Mouse (Mus musculus) monocyte, adult 5-6 weeks (primary cell): ENCODE measurements around the gene Snapc4. TPM values are rescaled to one million over a fixed set of nuclear protein-coding genes. Genes with fewer than 3 reads are reported as not detected.
A peak's percentile ranks its signal among the peaks of the same experiment; 100 is the strongest.

Experiments
- ATAC-seq: fragments of 153-309, 156-312 bp; replicated peaks from 2 replicates; pipeline ENCODE4 v1.8.0; 2017; ENCODE audit warnings: mild to moderate bottlenecking; ENCODE audit not compliant: low TSS enrichment, insufficient number of reproducible peaks, severe bottlenecking, poor library complexity, low FRiP score
- total RNA-seq: library from RNA; stranded (forward); fragments of 200-1000, 200-491, 200-594 nt; gene quantifications from 3 replicates; pipeline ENCODE4 v1.2.3, GENCODE M21; 2017

Gene Snapc4
- 29.6 to 63.7 TPM (median 31.7 TPM) in 3 replicates for total RNA-seq

DNA sequence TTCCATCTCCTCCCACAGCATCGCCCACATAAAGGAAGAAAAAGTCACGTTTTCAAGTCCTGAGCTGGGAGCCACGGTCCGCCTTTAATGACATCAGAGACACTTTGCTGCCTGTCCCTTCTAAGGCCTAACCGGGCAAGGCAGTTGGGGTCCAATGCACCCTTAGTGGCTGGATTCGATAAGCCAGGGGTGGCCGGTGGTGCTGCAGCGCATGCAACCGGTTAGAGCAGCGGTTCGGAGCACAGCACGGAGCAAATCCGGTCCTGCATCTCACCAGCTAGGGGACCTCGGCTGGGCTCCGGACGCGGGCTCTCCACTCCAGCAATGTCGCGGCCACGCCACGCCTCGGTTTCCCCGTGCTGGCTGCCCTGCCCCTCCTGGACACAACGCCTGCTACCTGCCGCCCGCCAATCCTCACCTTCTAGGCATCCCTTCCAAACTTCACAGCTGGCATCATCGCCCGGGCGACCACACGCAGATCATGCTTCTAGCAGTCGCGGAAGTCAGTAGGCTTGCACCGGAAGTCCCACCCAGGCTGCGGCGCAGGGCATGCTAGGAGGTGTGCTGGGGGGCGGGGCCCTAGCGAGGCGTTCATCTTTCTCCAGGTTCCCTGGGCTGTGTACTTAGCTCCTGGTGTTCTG lies at the start of gene Snapc4:
TSS of gene Snapc4 (minus strand) at position 523 of the 641 bp plus-strand sequence.
- ATAC-seq, result peak; percentile 91

DNA sequence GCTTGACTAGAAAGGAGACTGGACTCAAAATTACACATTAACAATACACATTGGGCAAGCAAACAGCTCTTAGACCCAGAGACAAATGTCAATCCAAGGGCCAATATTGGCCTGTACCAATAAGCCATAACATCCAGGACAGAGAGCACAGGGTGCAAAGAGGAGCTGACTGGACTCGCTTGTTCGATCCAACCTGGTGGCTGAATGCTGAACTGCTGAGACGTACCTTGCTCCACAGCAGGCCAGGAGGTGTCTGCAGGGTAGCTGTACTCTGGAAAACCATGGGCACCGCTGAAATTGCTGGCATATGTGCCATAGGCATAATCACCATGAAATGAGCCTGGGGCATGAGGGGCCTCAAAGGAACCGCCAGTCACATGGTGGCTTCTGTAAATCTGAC lies 49.4 kb upstream of the Snapc4 start:
- no peak for ATAC-seq

- ATAC-seq, result no peak
Measured at GRCm38 (mm10) chr2:26424541-26424940, 44.1 kb upstream of the Snapc4 start.

GRCm38 (mm10) chr2:26423086-26423485 lies 42.6 kb upstream of the Snapc4 start:
- no peak for ATAC-seq

DNA sequence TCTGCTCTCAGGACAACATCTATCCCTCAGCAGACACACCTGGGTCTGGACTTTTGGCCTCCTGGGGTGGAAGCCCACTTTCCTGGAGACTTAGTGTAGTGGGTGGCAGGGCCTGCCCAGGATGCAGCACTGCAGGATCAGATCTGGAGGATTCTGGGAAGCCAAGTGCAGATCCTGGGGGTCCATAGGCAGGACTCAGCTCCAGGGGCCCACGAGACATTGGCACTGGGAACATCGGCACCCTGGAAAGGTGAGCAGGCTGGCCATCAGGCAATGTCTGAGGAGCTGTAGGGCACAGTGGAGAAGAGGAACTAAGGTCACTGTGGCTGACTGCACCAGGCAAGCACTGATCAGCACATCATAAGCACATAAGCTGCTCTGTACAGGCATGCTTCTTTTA lies 41.5 kb upstream of the Snapc4 start:
- no peak for ATAC-seq

DNA sequence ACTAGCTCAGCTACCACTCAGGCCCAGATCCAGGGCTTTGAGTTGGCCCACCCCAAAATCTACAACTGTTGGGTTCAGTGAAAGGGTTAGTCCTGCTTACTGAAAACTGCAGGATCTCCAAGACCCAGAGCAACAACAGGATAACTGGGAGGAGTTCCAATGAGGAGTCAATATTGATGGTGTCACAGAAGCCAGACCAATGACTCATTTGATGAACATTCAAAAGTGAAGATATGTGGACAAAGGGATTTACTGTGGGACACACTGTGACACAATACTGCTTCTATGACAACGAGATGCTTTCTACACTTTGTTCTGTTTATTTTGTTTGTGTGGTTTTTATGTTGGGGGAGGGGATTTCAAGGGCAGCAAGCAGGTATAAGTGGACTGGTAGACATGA lies 37.7 kb upstream of the Snapc4 start:
- no peak for ATAC-seq

DNA sequence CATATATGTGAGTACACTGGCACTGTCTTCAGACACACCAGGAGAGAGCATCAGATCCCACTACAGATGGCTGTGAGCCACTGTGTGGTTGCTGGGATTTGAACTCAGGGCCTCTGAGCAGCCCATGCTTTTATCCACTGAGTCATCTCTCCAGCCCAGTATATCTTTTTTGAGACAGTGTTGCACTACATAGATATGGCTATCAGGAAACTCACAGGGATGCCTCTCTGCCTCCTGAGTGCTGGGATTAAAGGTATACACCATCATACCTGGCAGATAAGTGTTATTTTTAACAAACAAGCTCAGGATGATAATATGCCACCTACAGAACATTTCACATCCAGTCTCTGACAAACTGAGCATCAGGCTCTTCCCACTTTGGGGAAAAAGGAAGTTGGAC lies 36.6 kb upstream of the Snapc4 start:
- ATAC-seq, result no peak

- no peak for ATAC-seq
Measured at GRCm38 (mm10) chr2:26410931-26411411, 30.5 kb upstream of the Snapc4 start.

DNA sequence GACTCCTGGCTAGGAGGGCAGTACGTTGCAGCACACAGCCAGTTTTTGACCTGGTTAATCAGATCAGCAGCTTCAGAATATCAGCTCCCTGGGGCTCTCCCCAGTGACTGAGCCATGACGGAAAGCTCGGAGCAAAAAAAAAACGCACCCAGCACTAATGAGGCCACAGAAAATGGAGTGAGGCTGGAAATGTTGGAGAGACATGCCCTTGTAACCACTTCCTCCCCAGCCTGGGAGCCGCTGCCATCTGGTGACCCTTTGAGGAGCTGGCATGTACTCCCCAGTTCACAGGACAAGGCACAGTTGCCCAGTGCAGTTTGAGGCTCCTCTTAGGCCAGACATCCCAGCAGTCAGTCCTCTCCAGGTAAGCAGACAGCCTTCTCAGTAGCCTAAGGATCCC lies 29.6 kb upstream of the Snapc4 start:
- no peak for ATAC-seq

- ATAC-seq, result no peak
Measured at GRCm38 (mm10) chr2:26409362-26409761, 28.9 kb upstream of the Snapc4 start.

DNA sequence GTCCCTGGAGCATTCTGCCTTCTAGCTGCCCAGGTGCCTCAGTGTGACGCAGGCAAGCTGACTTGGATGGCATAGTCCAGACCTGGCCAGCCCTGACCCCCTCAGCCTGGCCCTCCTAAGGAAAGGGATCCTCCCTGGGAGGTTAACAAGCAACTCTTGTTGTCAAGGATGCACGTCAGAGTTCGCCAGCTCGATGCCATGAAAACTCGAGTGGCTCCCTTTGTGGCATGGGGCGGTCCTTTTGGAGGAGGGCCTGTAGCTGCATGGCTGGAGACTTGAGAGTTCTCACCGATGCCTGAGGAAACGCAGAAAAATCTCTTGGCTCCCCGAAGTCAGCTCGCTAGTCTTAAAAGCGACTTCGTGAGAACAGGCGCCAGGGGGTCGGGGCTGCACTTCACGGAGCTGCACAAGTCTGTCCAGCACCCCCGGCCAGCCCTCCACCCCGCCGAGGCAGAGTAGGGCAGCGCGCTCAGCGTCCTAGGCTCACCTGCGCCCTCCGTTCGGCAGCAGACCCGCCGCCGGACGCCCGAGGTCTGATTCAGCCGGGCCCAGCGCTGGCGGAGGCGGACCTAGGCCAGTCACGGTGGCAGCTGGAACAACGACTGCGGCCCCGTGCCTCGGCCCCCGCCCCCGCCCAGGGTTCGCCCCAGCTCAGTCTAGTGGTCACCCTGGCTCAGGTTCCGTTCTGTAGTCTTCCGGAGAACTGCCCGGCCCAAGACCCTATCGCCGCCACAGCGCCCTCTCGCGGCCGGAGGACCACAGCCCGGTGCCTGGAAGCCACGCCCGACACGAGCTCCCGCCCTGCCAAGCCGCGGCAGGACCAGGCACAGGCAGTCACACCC lies 28.3 kb upstream of the Snapc4 start, which contains the start of gene Inpp5e:
TSS of gene Inpp5e (minus strand) at position 689 of the 842 bp plus-strand sequence.
- peak; percentile 91 for ATAC-seq

GRCm38 (mm10) chr2:26403306-26403705 lies 22.9 kb upstream of the Snapc4 start:
- ATAC-seq, result no peak

- no peak for ATAC-seq
Measured at GRCm38 (mm10) chr2:26402265-26402664, 21.8 kb upstream of the Snapc4 start.

DNA sequence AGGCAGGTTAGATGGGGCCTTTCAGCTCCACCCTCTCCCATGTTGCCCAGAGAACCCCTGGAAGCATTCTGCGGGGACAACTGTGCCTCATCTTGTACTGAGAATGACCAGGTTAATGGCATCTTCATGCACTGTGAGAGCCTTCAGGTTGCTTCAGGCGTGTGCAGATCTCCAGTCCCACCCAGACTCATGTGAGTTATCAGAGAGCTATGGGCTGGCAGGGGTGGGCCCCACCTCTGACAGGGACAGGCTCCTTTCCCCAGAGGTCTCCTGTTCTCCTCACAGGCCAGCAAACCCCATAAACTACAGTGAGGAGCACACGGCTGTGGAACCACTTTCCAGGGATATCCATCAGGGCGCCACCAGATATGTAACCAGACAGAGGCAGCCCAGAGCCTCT lies 20.6 kb upstream of the Snapc4 start:
- ATAC-seq, result no peak

- no peak for ATAC-seq
Measured at GRCm38 (mm10) chr2:26400296-26400695, 19.8 kb upstream of the Snapc4 start.

- ATAC-seq, result no peak
Measured at GRCm38 (mm10) chr2:26399647-26400046, 19.2 kb upstream of the Snapc4 start.

GRCm38 (mm10) chr2:26398978-26399377 lies 18.5 kb upstream of the Snapc4 start:
- no peak for ATAC-seq

- no peak for ATAC-seq
Measured at GRCm38 (mm10) chr2:26391617-26392016, 11.2 kb upstream of the Snapc4 start.

DNA sequence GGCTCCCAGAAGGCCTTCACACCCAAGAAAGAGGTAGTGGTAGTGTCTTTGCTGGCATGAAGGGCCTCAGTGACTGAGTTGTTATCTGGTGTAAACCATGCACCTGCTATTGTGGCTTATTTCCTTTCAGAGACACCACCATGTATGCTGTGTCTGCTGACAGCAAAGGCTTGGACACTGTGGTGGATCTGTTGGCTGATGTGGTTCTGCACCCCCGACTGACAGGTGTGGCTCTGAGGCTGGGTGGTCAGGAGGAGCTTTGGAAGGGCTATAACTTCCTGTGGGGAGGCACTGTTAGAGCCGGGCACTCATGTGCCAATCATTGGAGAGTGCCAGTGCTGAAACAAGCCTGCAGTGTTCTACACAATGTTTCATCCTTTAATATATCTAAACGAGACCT lies 10.5 kb upstream of the Snapc4 start:
- no peak for ATAC-seq

DNA sequence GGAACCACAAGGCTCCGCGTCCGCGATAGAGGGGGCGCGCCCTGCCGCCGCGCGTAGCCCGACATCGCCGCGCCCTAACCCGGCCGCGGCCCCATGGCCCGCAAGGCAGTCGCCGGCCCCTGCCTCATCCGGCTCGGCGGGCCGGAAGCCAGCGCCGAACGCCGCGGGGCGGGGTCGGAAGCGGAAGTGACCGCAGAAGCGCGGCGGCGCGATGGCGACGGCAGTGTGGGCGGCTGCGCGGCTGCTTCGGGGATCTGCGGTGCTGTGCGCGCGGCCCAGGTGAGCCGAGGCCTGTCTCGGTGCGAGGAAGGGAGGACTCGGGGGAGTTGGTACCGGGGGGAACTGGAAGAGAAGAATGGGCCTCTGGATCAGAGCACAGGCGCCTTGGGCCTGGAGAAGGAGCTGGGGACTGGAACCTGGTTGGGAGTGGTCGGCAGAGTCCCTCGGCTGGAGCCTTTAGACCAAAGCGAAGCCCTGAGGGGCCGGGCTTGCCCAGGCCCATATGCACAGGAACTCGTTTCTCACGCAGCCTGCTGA lies 8.8 kb upstream of the Snapc4 start, which contains the start of the genes Entr1 and Pmpca:
TSS of gene Entr1 (minus strand) at position 163 of the 537 bp plus-strand sequence.
TSS of gene Pmpca (plus strand) at position 186 of the 537 bp plus-strand sequence.
- 0 out of 2 replicates have a peak, but pooled peaks have one; percentile 25 for ATAC-seq
